Comparison of ENCODE assay signal across 19 mouse cellular contexts in genomic region chr4:81611191-81611590, GRCm38 (mm10).
A peak's percentile ranks its signal among the peaks of the same experiment; 100 is the strongest.
DNase-seq lines count a peak whose midpoint lies in the region.
"Had no signal": no experiment of that assay in that cellular context is flagged by ENCODE, and none has a peak within 500 bp of the region (broad histone marks: within the 10 kb centered on the region; RNA-seq: fewer than 3 reads in every experiment).

No protein-coding gene starts in this region.

- WGBS in heart, embryonic 10.5 days: 77% methylated on average over 2 of the region's 2 CpGs

- peak; percentile 8 for DNase-seq in gastrocnemius, postnatal 25 days
- no peak for DNase-seq in gastrocnemius, postnatal 10 days
- DNase-seq in heart, adult 9 months (ENCODE audit: low spot score in 2 of 2): peak; percentile 50 to 55
- no peak for DNase-seq in heart, embryonic 10.5 days (ENCODE audit: low spot score)
- DNase-seq in adipocyte (ENCODE audit: low spot score): peak; percentile 7
- no peak for DNase-seq in cerebellum, adult 18-20 months
- DNase-seq: adrenal gland, postnatal 10 days; B cell, adult 2 months; cerebellum, adult 11 months; cerebellum, adult 9-10 months; cerebellum, postnatal 25 days; kidney, adult 18-20 months had no signal

- no peaks in the 10 kb centered on the region for H3K4me1 ChIP-seq in heart, embryonic 10.5 days
- H3K4me1 ChIP-seq: embryonic facial prominence, embryonic 13.5 days; forebrain, embryonic 10.5 days; heart, embryonic 13.5 days; hindbrain, embryonic 10.5 days; intestine, embryonic 15.5 days had no signal

- H3K4me3 ChIP-seq in heart, embryonic 10.5 days: no peak overlapping the region
- H3K4me3 ChIP-seq: embryonic facial prominence, embryonic 13.5 days; forebrain, embryonic 10.5 days; heart, embryonic 13.5 days; hindbrain, embryonic 10.5 days; intestine, embryonic 15.5 days had no signal

- H3K27me3 ChIP-seq in heart, embryonic 10.5 days (ENCODE audit: insufficient read depth, poor library complexity, severe bottlenecking): no peaks in the 10 kb centered on the region
- H3K27me3 ChIP-seq: embryonic facial prominence, embryonic 13.5 days; heart, embryonic 13.5 days; intestine, embryonic 15.5 days had no signal

- no peaks in the 10 kb centered on the region for H3K36me3 ChIP-seq in heart, embryonic 10.5 days
- H3K36me3 ChIP-seq: embryonic facial prominence, embryonic 13.5 days; forebrain, embryonic 10.5 days; G1E; heart, embryonic 13.5 days; hindbrain, embryonic 10.5 days; intestine, embryonic 15.5 days had no signal

- H3K27ac ChIP-seq in heart, embryonic 10.5 days: no peak overlapping the region
- H3K27ac ChIP-seq: embryonic facial prominence, embryonic 13.5 days; forebrain, embryonic 10.5 days; heart, embryonic 13.5 days; hindbrain, embryonic 10.5 days; hindbrain, embryonic 14.5 days; intestine, embryonic 15.5 days had no signal

- no peaks in the 10 kb centered on the region for H3K9me3 ChIP-seq in heart, embryonic 10.5 days
- H3K9me3 ChIP-seq: embryonic facial prominence, embryonic 13.5 days; forebrain, embryonic 10.5 days; heart, embryonic 13.5 days; hindbrain, embryonic 10.5 days; intestine, embryonic 15.5 days had no signal

Comparison
In these comparisons a context has a peak if more than half of its experiments do, and no peak if none do; other contexts are left out.
1. DNase-seq: peak in gastrocnemius, postnatal 25 days (single experiment), heart, adult 9 months (2 of 2) and adipocyte (single experiment); none in gastrocnemius, postnatal 10 days (single experiment), heart, embryonic 10.5 days (single experiment) and cerebellum, adult 18-20 months (0 of 2).